Comparison of ENCODE assay signal across 15 mouse cellular contexts in the genomic region with DNA sequence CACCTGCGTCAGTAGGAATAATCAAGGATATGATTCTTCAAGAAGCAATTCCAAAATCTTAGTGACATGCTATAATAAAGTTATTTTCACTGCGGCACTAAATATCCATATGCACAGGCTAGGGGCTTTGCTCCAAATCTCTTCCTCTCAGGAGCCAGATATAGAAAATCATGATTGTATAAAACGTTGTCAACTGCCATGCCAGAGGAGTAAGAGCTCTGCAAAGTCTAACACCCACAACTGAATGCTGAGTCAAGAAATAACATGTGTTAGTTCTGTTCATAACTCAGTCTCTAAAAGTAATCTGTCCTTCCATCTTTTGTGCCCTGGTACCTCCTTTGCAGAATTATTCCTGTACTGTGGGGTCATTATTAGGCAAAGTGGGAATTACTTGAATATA. TPM values are rescaled to one million over a fixed set of nuclear protein-coding genes. Genes with fewer than 3 reads are reported as not detected.
"Had no signal": no experiment of that assay in that cellular context is flagged by ENCODE, and none has a peak within 500 bp of the region (broad histone marks: within the 10 kb centered on the region; RNA-seq: fewer than 3 reads in every experiment).

No protein-coding gene starts in this region.

- DNase-seq: kidney, adult 2 months; kidney, postnatal 14 days; layer of hippocampus, postnatal 36 days; lung, adult 18-20 months; retina, postnatal 1 day; right cerebral cortex, postnatal 4 days; spleen, adult 18-20 months; thymus, adult 2 months; thymus, postnatal 25 days had no signal

- H3K4me3 ChIP-seq: kidney, embryonic 15.5 days; limb, embryonic 13.5 days; midbrain, embryonic 12.5 days; neural tube, embryonic 13.5 days had no signal

- H3K27ac ChIP-seq: kidney, embryonic 15.5 days; limb, embryonic 13.5 days; liver, embryonic 14.5 days; midbrain, embryonic 12.5 days; neural tube, embryonic 13.5 days had no signal

RNA-seq across cellular contexts. Expression of gene Cnr1, which starts 44.4 kb away (rescaled TPM):
- total RNA-seq: liver, adult 2 months had no signal
- polyA plus RNA-seq: liver, adult 2 months had no signal
